Mouse (Mus musculus) gastrocnemius, adult 2 months (tissue): ENCODE data around the gene Lrrn2. TPM values are rescaled to one million over a fixed set of nuclear protein-coding genes. Genes with fewer than 3 reads are reported as not detected.
"Not testable (repeated sequence)": the region's sequence is repeated elsewhere in the genome, so short reads cannot be mapped to it uniquely, and the experiment has no call there.

Source experiments
- DNase-seq: peaks from one replicate; pipeline ENCODE4 v3.0.0; 2022
- H3K27ac ChIP-seq: fragments of 200-600 bp; 2 replicates; pipeline ENCODE4 v1.8.1; 2022; ENCODE audit warnings: mild to moderate bottlenecking
- H3K4me3 ChIP-seq: fragments of 200-600 bp; 2 replicates; pipeline ENCODE4 v1.8.1; 2022; ENCODE audit warnings: mild to moderate bottlenecking, moderate library complexity
- CTCF ChIP-seq: fragments of 200-600 bp; IDR thresholded peaks from 2 replicates; pipeline ENCODE4 v1.8.1; 2022; ENCODE audit warnings: antibody characterized with exemption, mild to moderate bottlenecking, moderate library complexity
- intact Hi-C: fragments of 180-260 bp; cut with DNase I; formaldehyde crosslinking; loops from one replicate; pipeline ENCODE4 v1.15.1; 2025
- microRNA-seq: library from miRNA; unstranded; fragments of <30 nt; microRNA quantifications from one replicate; pipeline ENCODE4 v1.2.0, GENCODE M21; 2021
- total RNA-seq, 2 experiments: library from RNA; stranded (reverse); gene quantifications; 2 replicates each; pipeline ENCODE4 v1.2.3; 2021

Gene Lrrn2
- total RNA-seq, 2 experiments from 2014 or later, result 0.33 to 0.73 TPM

GRCm38 (mm10) chr1:132961751-132962150 lies 81.7 kb downstream of the Lrrn2 start:
- intact Hi-C loops, result no loop called here
- Histone ChIP-seq H3K4me3 (no peak overlapping the region), H3K27ac (no peak overlapping the region)
- TF ChIP-seq CTCF, result no peak
- no peak for DNase-seq

- no peak overlapping the region for H3K4me3 ChIP-seq
- no peak for DNase-seq
- no peak overlapping the region for H3K27ac ChIP-seq
- intact Hi-C loops, result no loop called here
- TF ChIP-seq CTCF, result no peak
Measured at GRCm38 (mm10) chr1:132964106-132964505, 84.0 kb downstream of the Lrrn2 start.

GRCm38 (mm10) chr1:132964691-132965090 lies 84.6 kb downstream of the Lrrn2 start:
- TF ChIP-seq CTCF, result no peak
- Histone ChIP-seq H3K4me3 (no peak overlapping the region), H3K27ac (no peak overlapping the region)
- intact Hi-C loops, result no loop called here
- DNase-seq, result no peak

- intact Hi-C loops, result loop anchor here (1.0 kb wide), 1 partner anchor 209 kb away; no protein-coding TSS in a partner anchor
- peak; percentile 64 for DNase-seq
- H3K27ac ChIP-seq, result no peak overlapping the region
- H3K4me3 ChIP-seq, result no peak overlapping the region
- TF ChIP-seq CTCF, result peak; percentile 90
Measured at GRCm38 (mm10) chr1:132968659-132969058, 88.6 kb downstream of the Lrrn2 start.

- H3K4me3 ChIP-seq, result no peak overlapping the region
- DNase-seq, result no peak
- TF ChIP-seq CTCF, result no peak
- intact Hi-C loops, result no loop called here
- H3K27ac ChIP-seq, result no peak overlapping the region
Measured at GRCm38 (mm10) chr1:132977402-132977801, 97.3 kb downstream of the Lrrn2 start.

GRCm38 (mm10) chr1:132981232-132981631 lies 101.2 kb downstream of the Lrrn2 start:
- no peak for TF ChIP-seq CTCF
- DNase-seq, result no peak
- H3K4me3 ChIP-seq, result no peak overlapping the region
- intact Hi-C loops, result no loop called here
- H3K27ac ChIP-seq, result no peak overlapping the region

GRCm38 (mm10) chr1:132982728-132983127 lies 102.7 kb downstream of the Lrrn2 start:
- Histone ChIP-seq H3K4me3 (no peak overlapping the region), H3K27ac (no peak overlapping the region)
- TF ChIP-seq CTCF, result peak; percentile 77
- peak; percentile 53 for DNase-seq
- intact Hi-C loops, result loop anchor here (2.0 kb wide), 1 partner anchor 224 kb away; no protein-coding TSS in a partner anchor

GRCm38 (mm10) chr1:132988556-132989459 lies 108.7 kb downstream of the Lrrn2 start:
- DNase-seq, H3K4me3 ChIP-seq, intact Hi-C loops, H3K27ac ChIP-seq: not testable (repeated sequence)

Small RNAs within 50 kb of the gene (microRNA-seq; reads per million reads assigned to microRNA genes)
- not detected for gene Gm44300

Other genes with a start within 250 kb of the Lrrn2 start
- gene Nfasc, start 138.5 kb upstream of the Lrrn2 start, total RNA-seq, result under 1 TPM; 0.25 to 0.28 TPM
- gene Mdm4, start 150.3 kb downstream of the Lrrn2 start, total RNA-seq, result 10 to 100 TPM; 26.3 to 32.4 TPM
- gene Pik3c2b, start 165.4 kb downstream of the Lrrn2 start, total RNA-seq, result 10 to 100 TPM in 1 of 2 experiments, 1 to 10 TPM in 1; 9.8 to 11.0 TPM